Mouse (Mus musculus): ENCODE data around the gene Chst5. TPM values are rescaled to one million over a fixed set of nuclear protein-coding genes. Genes with fewer than 3 reads are reported as not detected.
A peak's percentile ranks its signal among the peaks of the same experiment; 100 is the strongest.

The Chst5 gene
- total and polyA plus RNA-seq, 3 experiments: not detected

- TF ChIP-seq SMC3 (IDR thresholded peaks at IDR 0.05; ENCODE audit: low read depth, low read length): no peak
- Histone ChIP-seq H3K79me2 (ENCODE audit: control insufficient read depth, insufficient read depth, low read length, poor library complexity) (no peaks in the 10 kb centered on the region), H3K9ac (ENCODE audit: control insufficient read depth, low read depth, low read length, poor library complexity, severe bottlenecking) (no peak overlapping the region), H3K27ac (ENCODE audit: control insufficient read depth, low read depth, low read length) (no peak overlapping the region), H3K36me3 (ENCODE audit: control insufficient read depth in 1 of 2, insufficient read depth in 2 of 2, low read length in 2 of 2) (peaks cover 0 to 15% of the 10 kb centered on the region in 2 experiments; a peak in 2 of 4 replicates), H3K4me3 (ENCODE audit: control insufficient read depth in 1 of 2, insufficient read depth in 1 of 2, low read depth in 2 of 2, low read length in 2 of 2) (no peak overlapping the region), H3K4me1 (ENCODE audit: control insufficient read depth in 1 of 2, insufficient read depth in 2 of 2, low read length in 2 of 2) (peaks cover 3 to 25% of the 10 kb centered on the region in 2 experiments; a peak in 2 of 4 replicates), H3K9me3 (replicated peaks; ENCODE audit: insufficient read depth, low read length) (no peaks in the 10 kb centered on the region), H3K27me3 (ENCODE audit: control insufficient read depth in 1 of 2, insufficient read depth in 2 of 2, low read length in 2 of 2) (no peaks in the 10 kb centered on the region)
- DNase-seq (ENCODE audit: low read depth, low spot score): no peak
These were observed 26.6 kb downstream of the Chst5 start for GRCm38 (mm10) chr8:111883615-111884014.

GRCm38 (mm10) chr8:111881591-111881990, 28.7 kb downstream of the Chst5 start:
- Histone ChIP-seq H3K79me2 (ENCODE audit: control insufficient read depth, insufficient read depth, low read length, poor library complexity) (no peaks in the 10 kb centered on the region), H3K9me3 (replicated peaks; ENCODE audit: insufficient read depth, low read length) (no peaks in the 10 kb centered on the region), H3K36me3 (ENCODE audit: control insufficient read depth in 1 of 2, insufficient read depth in 2 of 2, low read length in 2 of 2) (peaks cover 0 to under 1% of the 10 kb centered on the region in 2 experiments; a peak in 1 of 4 replicates), H3K27me3 (ENCODE audit: control insufficient read depth in 1 of 2, insufficient read depth in 2 of 2, low read length in 2 of 2) (no peaks in the 10 kb centered on the region), H3K4me3 (ENCODE audit: control insufficient read depth in 1 of 2, insufficient read depth in 1 of 2, low read depth in 2 of 2, low read length in 2 of 2) (no peak overlapping the region), H3K27ac (ENCODE audit: control insufficient read depth, low read depth, low read length) (no peak overlapping the region), H3K4me1 (ENCODE audit: control insufficient read depth in 1 of 2, insufficient read depth in 2 of 2, low read length in 2 of 2) (peaks cover 0 to 9% of the 10 kb centered on the region in 2 experiments; a peak in 2 of 4 replicates), H3K9ac (ENCODE audit: control insufficient read depth, low read depth, low read length, poor library complexity, severe bottlenecking) (peak overlapping the region; percentile 35; the same call in 1 of the 2 replicates)
- TF ChIP-seq TCF12 (IDR thresholded peaks at IDR 0.05; ENCODE audit: low read depth, low read length): no peak
- peak; percentile 87 for TF ChIP-seq SMC3 (IDR thresholded peaks at IDR 0.05; ENCODE audit: low read depth, low read length)
- no peak for TF ChIP-seq NELFE (IDR thresholded peaks at IDR 0.05; ENCODE audit: low read depth, low read length)
- no peak for TF ChIP-seq NRF1 (IDR thresholded peaks at IDR 0.05; ENCODE audit: insufficient read depth, low read depth, low read length, poor library complexity, severe bottlenecking)
- no peak for TF ChIP-seq CHD2 (IDR thresholded peaks at IDR 0.05; ENCODE audit: low read length)
- TF ChIP-seq MAX (IDR thresholded peaks at IDR 0.05; ENCODE audit: low read length): no peak
- TF ChIP-seq RAD21 (IDR thresholded peaks at IDR 0.05; ENCODE audit: low read depth, low read length): peak; percentile 68
- TF ChIP-seq CTCF (IDR thresholded peaks at IDR 0.05 in 2 of 3, conservative IDR thresholded peaks at IDR 0.05 in 1 of 3; ENCODE audit: control insufficient read depth in 1 of 3, insufficient read depth in 1 of 3, low read depth in 2 of 3, low read length in 3 of 3, poor library complexity in 1 of 3, severe bottlenecking in 1 of 3): peak; percentile 91 to 93 (median 93)
- peak; percentile 46; the same call in 1 of the 2 replicates for TF ChIP-seq ZC3H11A (IDR thresholded peaks at IDR 0.05; ENCODE audit: low read depth, low read length)
- TF ChIP-seq POLR2AphosphoS5 (IDR thresholded peaks at IDR 0.05; ENCODE audit: borderline replicate concordance, low read depth, low read length): no peak
- TF ChIP-seq MYB (IDR thresholded peaks at IDR 0.05; ENCODE audit: low read depth, low read length): no peak
- TF ChIP-seq MAFK (IDR thresholded peaks at IDR 0.05; ENCODE audit: borderline replicate concordance, low read depth, low read length): no peak
- no peak for TF ChIP-seq ELF1 (IDR thresholded peaks at IDR 0.05; ENCODE audit: low read depth, low read length)
- no peak for TF ChIP-seq POLR2A (IDR thresholded peaks at IDR 0.05; ENCODE audit: control insufficient read depth in 1 of 2, insufficient read depth in 1 of 2, low read depth in 1 of 2, low read length in 2 of 2, poor library complexity in 1 of 2)
- TF ChIP-seq MAZ (IDR thresholded peaks at IDR 0.05; ENCODE audit: low read depth, low read length): peak; percentile 97
- TF ChIP-seq JUND (IDR thresholded peaks at IDR 0.05; ENCODE audit: low read depth, low read length): no peak
- no peak for TF ChIP-seq GATA1 (IDR thresholded peaks at IDR 0.05; ENCODE audit: low read depth, low read length)
- DNase-seq (ENCODE audit: low read depth, low spot score): peak; percentile 76
